Mouse (Mus musculus): ENCODE data around the gene Plb1. TPM values are rescaled to one million over a fixed set of nuclear protein-coding genes. Genes with fewer than 3 reads are reported as not detected.

The Plb1 gene
- total and polyA plus RNA-seq, 2 experiments, result under 0.01 to 0.02 TPM

DNA sequence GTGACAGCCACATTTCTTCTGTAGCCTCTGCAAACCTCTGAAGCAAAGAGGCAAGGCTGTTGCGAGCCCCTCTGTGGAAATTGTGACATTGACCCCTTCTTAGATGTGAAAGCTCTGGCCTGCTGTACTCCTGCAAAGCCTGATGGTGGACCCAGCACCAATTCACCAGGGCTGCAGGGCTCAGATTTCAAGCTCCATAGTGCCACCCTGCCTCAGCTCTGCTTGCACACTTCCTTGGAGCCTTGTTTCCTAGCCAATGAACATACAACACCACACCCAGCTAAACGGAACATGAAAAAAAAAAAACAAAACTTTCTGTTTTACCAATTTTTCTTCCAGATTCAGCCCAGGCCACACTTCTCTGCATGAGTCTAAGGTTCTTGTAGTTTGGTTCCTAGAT is 74.6 kb downstream of the Plb1 start:
- Histone ChIP-seq H3K27ac (replicated peaks; ENCODE audit: insufficient read depth, low read depth, low read length) (no peak overlapping the region), H3K79me2 (ENCODE audit: control insufficient read depth, insufficient read depth, low read length) (no peaks in the 10 kb centered on the region), H3K4me1 (ENCODE audit: control insufficient read depth, insufficient read depth, low read length) (peaks cover 8% of the 10 kb centered on the region), H3K9ac (ENCODE audit: low read depth, low read length) (no peak overlapping the region), H3K36me3 (ENCODE audit: control insufficient read depth, insufficient read depth, low read length) (no peaks in the 10 kb centered on the region), H3K27me3 (ENCODE audit: control insufficient read depth, insufficient read depth, low read length) (no peaks in the 10 kb centered on the region), H3K4me3 (ENCODE audit: insufficient read depth, low read depth, low read length) (no peak overlapping the region)
- no peak for TF ChIP-seq POLR2A (IDR thresholded peaks at IDR 0.05; ENCODE audit: extremely low read depth, insufficient read depth, low read length)
- TF ChIP-seq CTCF (IDR thresholded peaks at IDR 0.05; ENCODE audit: low read depth, low read length), result no peak
- no peak for DNase-seq (ENCODE audit: extremely low read depth, low read depth, low spot score)
- 92% methylated on average over 2 of the region's 2 CpGs for WGBS

GRCm38 (mm10) chr5:32308647-32309046 is 76.1 kb downstream of the Plb1 start:
- Histone ChIP-seq H3K4me1 (ENCODE audit: control insufficient read depth, insufficient read depth, low read length) (peaks cover 8% of the 10 kb centered on the region), H3K9ac (ENCODE audit: low read depth, low read length) (no peak overlapping the region), H3K36me3 (ENCODE audit: control insufficient read depth, insufficient read depth, low read length) (no peaks in the 10 kb centered on the region), H3K27ac (replicated peaks; ENCODE audit: insufficient read depth, low read depth, low read length) (no peak overlapping the region), H3K79me2 (ENCODE audit: control insufficient read depth, insufficient read depth, low read length) (no peaks in the 10 kb centered on the region), H3K27me3 (ENCODE audit: control insufficient read depth, insufficient read depth, low read length) (no peaks in the 10 kb centered on the region), H3K4me3 (ENCODE audit: insufficient read depth, low read depth, low read length) (no peak overlapping the region)
- 43% methylated on average over 4 of the region's 4 CpGs for WGBS
- no peak for TF ChIP-seq CTCF (IDR thresholded peaks at IDR 0.05; ENCODE audit: low read depth, low read length)
- TF ChIP-seq POLR2A (IDR thresholded peaks at IDR 0.05; ENCODE audit: extremely low read depth, insufficient read depth, low read length), result no peak
- DNase-seq (ENCODE audit: extremely low read depth, low read depth, low spot score), result peak; percentile 52

DNA sequence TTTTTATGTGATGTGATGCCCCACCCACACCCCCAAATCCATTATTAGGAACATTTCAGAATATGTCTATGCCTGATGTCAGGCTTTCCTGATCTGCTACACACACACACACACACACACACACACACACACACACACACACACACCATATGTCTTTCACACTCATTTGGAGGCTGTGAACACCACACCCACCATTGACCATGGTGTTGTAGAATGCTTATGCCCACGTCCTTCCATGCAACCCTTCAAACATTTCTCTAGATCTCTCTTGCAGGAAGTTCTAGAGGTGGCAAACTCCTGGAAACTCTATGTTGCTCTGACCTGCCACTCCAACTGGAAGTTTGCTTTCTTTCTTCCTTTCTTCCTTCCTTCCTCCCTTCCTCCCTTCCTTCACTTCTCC is 77.2 kb downstream of the Plb1 start:
- Histone ChIP-seq H3K27ac (replicated peaks; ENCODE audit: insufficient read depth, low read depth, low read length) (no peak overlapping the region), H3K4me1 (ENCODE audit: control insufficient read depth, insufficient read depth, low read length) (peaks cover 8% of the 10 kb centered on the region), H3K36me3 (ENCODE audit: control insufficient read depth, insufficient read depth, low read length) (no peaks in the 10 kb centered on the region), H3K79me2 (ENCODE audit: control insufficient read depth, insufficient read depth, low read length) (no peaks in the 10 kb centered on the region), H3K27me3 (ENCODE audit: control insufficient read depth, insufficient read depth, low read length) (no peaks in the 10 kb centered on the region), H3K4me3 (ENCODE audit: insufficient read depth, low read depth, low read length) (no peak overlapping the region), H3K9ac (ENCODE audit: low read depth, low read length) (no peak overlapping the region)
- TF ChIP-seq CTCF (IDR thresholded peaks at IDR 0.05; ENCODE audit: low read depth, low read length), result no peak
- TF ChIP-seq POLR2A (IDR thresholded peaks at IDR 0.05; ENCODE audit: extremely low read depth, insufficient read depth, low read length), result no peak
- 90% methylated on average over 1 of the region's 1 CpGs for WGBS
- no peak for DNase-seq (ENCODE audit: extremely low read depth, low read depth, low spot score)

DNA sequence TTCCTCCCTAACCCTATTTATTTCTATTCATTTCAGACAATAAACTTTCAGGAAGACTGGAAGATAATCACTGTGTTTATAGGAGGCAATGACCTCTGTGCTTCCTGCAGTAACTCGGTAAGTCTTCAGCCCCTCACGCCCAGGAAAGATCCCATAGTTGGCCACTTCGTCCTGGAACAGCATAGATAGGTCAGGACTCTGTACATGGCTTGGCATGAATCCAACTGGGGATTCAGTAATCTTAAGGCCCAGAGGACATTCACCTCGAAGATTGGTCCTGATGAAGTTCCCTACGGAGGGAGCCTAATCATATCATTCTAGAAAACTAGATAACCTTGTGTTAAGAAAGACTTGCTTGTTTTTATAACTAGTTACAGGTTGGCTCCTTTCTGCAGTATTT is 78.3 kb downstream of the Plb1 start:
- TF ChIP-seq CTCF (IDR thresholded peaks at IDR 0.05; ENCODE audit: low read depth, low read length) (no peak), POLR2A (IDR thresholded peaks at IDR 0.05; ENCODE audit: extremely low read depth, insufficient read depth, low read length) (no peak)
- Histone ChIP-seq H3K27me3 (ENCODE audit: control insufficient read depth, insufficient read depth, low read length) (no peaks in the 10 kb centered on the region), H3K4me1 (ENCODE audit: control insufficient read depth, insufficient read depth, low read length) (peaks cover 8% of the 10 kb centered on the region), H3K9ac (ENCODE audit: low read depth, low read length) (no peak overlapping the region), H3K79me2 (ENCODE audit: control insufficient read depth, insufficient read depth, low read length) (no peaks in the 10 kb centered on the region), H3K27ac (replicated peaks; ENCODE audit: insufficient read depth, low read depth, low read length) (no peak overlapping the region), H3K36me3 (ENCODE audit: control insufficient read depth, insufficient read depth, low read length) (no peaks in the 10 kb centered on the region), H3K4me3 (ENCODE audit: insufficient read depth, low read depth, low read length) (no peak overlapping the region)
- peak; percentile 16 for DNase-seq (ENCODE audit: extremely low read depth, low read depth, low spot score)
- WGBS, result 55% methylated on average over 5 of the region's 5 CpGs

- 21% methylated on average over 3 of the region's 3 CpGs for WGBS
- no peaks in the 10 kb centered on the region for H3K36me3 ChIP-seq (ENCODE audit: control insufficient read depth, insufficient read depth, low read length)
- H3K27me3 ChIP-seq (ENCODE audit: control insufficient read depth, insufficient read depth, low read length), result no peaks in the 10 kb centered on the region
- no peaks in the 10 kb centered on the region for H3K79me2 ChIP-seq (ENCODE audit: control insufficient read depth, insufficient read depth, low read length)
- H3K4me1 ChIP-seq (ENCODE audit: control insufficient read depth, insufficient read depth, low read length), result peaks cover 8% of the 10 kb centered on the region
- H3K27ac ChIP-seq (replicated peaks; ENCODE audit: insufficient read depth, low read depth, low read length), result no peak overlapping the region
- peak; percentile 62 for DNase-seq (ENCODE audit: extremely low read depth, low read depth, low spot score)
- no peak overlapping the region for H3K4me3 ChIP-seq (ENCODE audit: insufficient read depth, low read depth, low read length)
- no peak for TF ChIP-seq POLR2A (IDR thresholded peaks at IDR 0.05; ENCODE audit: extremely low read depth, insufficient read depth, low read length)
- TF ChIP-seq CTCF (IDR thresholded peaks at IDR 0.05; ENCODE audit: low read depth, low read length), result no peak
- H3K9ac ChIP-seq (ENCODE audit: low read depth, low read length), result no peak overlapping the region
These were observed 79.2 kb downstream of the Plb1 start for GRCm38 (mm10) chr5:32311589-32312166.

GRCm38 (mm10) chr5:32313671-32314070 is 81.2 kb downstream of the Plb1 start:
- WGBS, result 87% methylated on average over 6 of the region's 6 CpGs
- no peak for DNase-seq (ENCODE audit: extremely low read depth, low read depth, low spot score)
- Histone ChIP-seq H3K4me1 (ENCODE audit: control insufficient read depth, insufficient read depth, low read length) (peaks cover 8% of the 10 kb centered on the region), H3K27ac (replicated peaks; ENCODE audit: insufficient read depth, low read depth, low read length) (no peak overlapping the region), H3K36me3 (ENCODE audit: control insufficient read depth, insufficient read depth, low read length) (no peaks in the 10 kb centered on the region), H3K79me2 (ENCODE audit: control insufficient read depth, insufficient read depth, low read length) (no peaks in the 10 kb centered on the region), H3K4me3 (ENCODE audit: insufficient read depth, low read depth, low read length) (no peak overlapping the region), H3K9ac (ENCODE audit: low read depth, low read length) (no peak overlapping the region), H3K27me3 (ENCODE audit: control insufficient read depth, insufficient read depth, low read length) (no peaks in the 10 kb centered on the region)
- no peak for TF ChIP-seq CTCF (IDR thresholded peaks at IDR 0.05; ENCODE audit: low read depth, low read length)
- TF ChIP-seq POLR2A (IDR thresholded peaks at IDR 0.05; ENCODE audit: extremely low read depth, insufficient read depth, low read length), result no peak

Data from liver, adult 2 months (tissue).